Mouse (Mus musculus) embryonic facial prominence, embryonic 15.5 days (tissue): ENCODE measurements around the gene Kdm1b. TPM values are rescaled to one million over a fixed set of nuclear protein-coding genes. Genes with fewer than 3 reads are reported as not detected.

Source experiments
- ATAC-seq: fragments of 200-750 bp; cut with Nextera tagmentation; 2 replicates; pipeline ENCODE4 v1.8.0; 2017; ENCODE audit warnings: low read depth, moderate TSS enrichment; ENCODE audit not compliant: insufficient number of reproducible peaks, low FRiP score, low TSS enrichment
- H3K27ac ChIP-seq: fragments of 300-500 bp; sonication (generic); replicated peaks from 2 replicates; pipeline ENCODE4 v1.5.1; 2015; ENCODE audit warnings: mild to moderate bottlenecking, inconsistent platforms
- H3K27me3 ChIP-seq: fragments of 300-500 bp; sonication (generic); 2 replicates; pipeline ENCODE4 v1.6.1; 2015; ENCODE audit warnings: inconsistent platforms
- H3K36me3 ChIP-seq: fragments of 300-500 bp; sonication (generic); 2 replicates; pipeline ENCODE4 v1.6.1; 2015; ENCODE audit warnings: mild to moderate bottlenecking, inconsistent platforms
- H3K4me1 ChIP-seq: fragments of 300-500 bp; sonication (generic); 2 replicates; pipeline ENCODE4 v1.6.1; 2015; ENCODE audit warnings: inconsistent platforms
- H3K4me2 ChIP-seq: fragments of 300-500 bp; sonication (generic); replicated peaks from 2 replicates; pipeline ENCODE4 v1.6.1; 2015; ENCODE audit warnings: mild to moderate bottlenecking, inconsistent platforms
- H3K4me3 ChIP-seq: fragments of 300-500 bp; sonication (generic); replicated peaks from 2 replicates; pipeline ENCODE4 v1.5.1; 2015; ENCODE audit warnings: mild to moderate bottlenecking, inconsistent platforms
- H3K9ac ChIP-seq: fragments of 300-500 bp; sonication (generic); 2 replicates; pipeline ENCODE4 v1.6.1; 2015; ENCODE audit warnings: inconsistent platforms
- H3K9me3 ChIP-seq: fragments of 300-500 bp; sonication (generic); replicated peaks from 2 replicates; pipeline ENCODE4 v1.6.1; 2016; ENCODE audit warnings: inconsistent platforms
- WGBS: fragments of 180-500 bp; shearing (Covaris S2); methylation state at CpG from one replicate; pipeline ENCODE4 v1.1.7; 2015; 5-methylcytosine and 5-hydroxymethylcytosine counted together
- polyA plus RNA-seq: library from polyadenylated mRNA; unstranded; fragments of >200 nt; fragmentation: Nextera tagmentation; extraction: Ambion mirVana; gene quantifications from 2 replicates; pipeline ENCODE4 v1.2.1, GENCODE M21; 2015

Kdm1b gene
- polyA plus RNA-seq, 1 experiment from 2014 or later: 12.7 TPM

GRCm38 (mm10) chr13:47033602-47034001, 9.7 kb upstream of the Kdm1b start:
- no peak for ATAC-seq
- no peaks in the 10 kb centered on the region for H3K9me3 ChIP-seq
- H3K4me3 ChIP-seq: no peak overlapping the region
- H3K4me1 ChIP-seq: no peaks in the 10 kb centered on the region
- no peak overlapping the region for H3K27ac ChIP-seq
- H3K4me2 ChIP-seq: no peak overlapping the region
- no peaks in the 10 kb centered on the region for H3K27me3 ChIP-seq
- WGBS: 90% methylated on average over 4 of the region's 4 CpGs
- no peak overlapping the region for H3K9ac ChIP-seq
- no peaks in the 10 kb centered on the region; the same call in 1 of the 2 replicates for H3K36me3 ChIP-seq

- H3K9me3 ChIP-seq: no peaks in the 10 kb centered on the region
- no peaks in the 10 kb centered on the region for H3K27me3 ChIP-seq
- no peak overlapping the region for H3K9ac ChIP-seq
- ATAC-seq: no peak
- no peaks in the 10 kb centered on the region for H3K36me3 ChIP-seq
- WGBS: 76% methylated on average over 6 of the region's 6 CpGs
- no peak overlapping the region for H3K4me2 ChIP-seq
- no peak overlapping the region for H3K27ac ChIP-seq
- 0 out of 2 replicates have a peak, but pooled peaks cover 3% of the 10 kb centered on the region for H3K4me1 ChIP-seq
- no peak overlapping the region for H3K4me3 ChIP-seq
Observed at GRCm38 (mm10) chr13:47037946-47038345, 5.4 kb upstream of the Kdm1b start.

GRCm38 (mm10) chr13:47040061-47040460, 3.2 kb upstream of the Kdm1b start:
- 89% methylated on average over 5 of the region's 5 CpGs for WGBS
- Histone ChIP-seq H3K4me2 (no peak overlapping the region), H3K4me3 (no peak overlapping the region), H3K9ac (no peak overlapping the region), H3K4me1 (peaks cover 13% of the 10 kb centered on the region), H3K27me3 (no peaks in the 10 kb centered on the region), H3K27ac (no peak overlapping the region), H3K36me3 (no peaks in the 10 kb centered on the region), H3K9me3 (no peaks in the 10 kb centered on the region)
- no peak for ATAC-seq

GRCm38 (mm10) chr13:47042024-47042633, 1.2 kb upstream of the Kdm1b start:
- 58% methylated on average over 8 of the region's 8 CpGs for WGBS
- H3K4me1 ChIP-seq: peaks cover 13% of the 10 kb centered on the region
- no peak for ATAC-seq
- no peak overlapping the region for H3K9ac ChIP-seq
- no peaks in the 10 kb centered on the region for H3K9me3 ChIP-seq
- H3K27me3 ChIP-seq: no peaks in the 10 kb centered on the region
- H3K27ac ChIP-seq: peak overlapping the region; percentile 48; the same call in 1 of the 2 replicates
- H3K4me2 ChIP-seq: peak overlapping the region; percentile 99
- H3K36me3 ChIP-seq: no peaks in the 10 kb centered on the region
- peak overlapping the region; percentile 88; the same call in 1 of the 2 replicates for H3K4me3 ChIP-seq

- Histone ChIP-seq H3K27me3 (no peaks in the 10 kb centered on the region), H3K4me1 (peaks cover 13% of the 10 kb centered on the region), H3K9me3 (no peaks in the 10 kb centered on the region), H3K4me3 (peak overlapping the region; percentile 88), H3K9ac (peak overlapping the region; percentile 52), H3K4me2 (peak overlapping the region; percentile 99), H3K36me3 (0 out of 2 replicates have a peak, but pooled peaks cover 5% of the 10 kb centered on the region), H3K27ac (peak overlapping the region; percentile 80; the same call in 1 of the 2 replicates)
- WGBS: under 1% methylated on average over 45 of the region's 45 CpGs
- peak; percentile 13; the same call in 1 of the 2 replicates for ATAC-seq
Observed at GRCm38 (mm10) chr13:47043833-47044616, 726 bp downstream of the Kdm1b start.

GRCm38 (mm10) chr13:47044617-47044947, 1.3 kb downstream of the Kdm1b start, which contains the start of gene Tpmt:
Gene Tpmt (minus strand): TSS chr13:47044737.
- no peak for ATAC-seq
- H3K4me1 ChIP-seq: peaks cover 13% of the 10 kb centered on the region
- peak within 1 kb of the TSS; percentile 88 for H3K4me3 ChIP-seq
- H3K27ac ChIP-seq: peak within 1 kb of the TSS; percentile 80
- H3K9me3 ChIP-seq: no peaks in the 10 kb centered on the region
- no peaks in the 10 kb centered on the region for H3K27me3 ChIP-seq
- 11% methylated on average over 10 of the region's 10 CpGs for WGBS
- H3K36me3 ChIP-seq: 0 out of 2 replicates have a peak, but pooled peaks cover 10% of the 10 kb centered on the region
- H3K4me2 ChIP-seq: peak within 1 kb of the TSS; percentile 99
- H3K9ac ChIP-seq: peak within 1 kb of the TSS; percentile 52

GRCm38 (mm10) chr13:47047996-47048395, 4.7 kb downstream of the Kdm1b start:
- Histone ChIP-seq H3K4me3 (no peak overlapping the region), H3K4me2 (no peak overlapping the region), H3K27ac (no peak overlapping the region), H3K27me3 (no peaks in the 10 kb centered on the region), H3K9me3 (no peaks in the 10 kb centered on the region), H3K9ac (no peak overlapping the region), H3K4me1 (peaks cover 10% of the 10 kb centered on the region), H3K36me3 (peaks cover 31% of the 10 kb centered on the region)
- no peak for ATAC-seq
- 90% methylated on average over 4 of the region's 4 CpGs for WGBS

- Histone ChIP-seq H3K9me3 (no peaks in the 10 kb centered on the region), H3K27me3 (no peaks in the 10 kb centered on the region), H3K4me1 (no peaks in the 10 kb centered on the region; the same call in 1 of the 2 replicates), H3K4me2 (no peak overlapping the region), H3K9ac (no peak overlapping the region), H3K36me3 (peaks cover 43% of the 10 kb centered on the region), H3K27ac (no peak overlapping the region), H3K4me3 (no peak overlapping the region)
- 74% methylated on average over 4 of the region's 4 CpGs for WGBS
- no peak for ATAC-seq
Observed at GRCm38 (mm10) chr13:47050009-47050408, 6.7 kb downstream of the Kdm1b start.

GRCm38 (mm10) chr13:47053971-47054370, 10.7 kb downstream of the Kdm1b start:
- ATAC-seq: no peak
- Histone ChIP-seq H3K4me3 (no peak overlapping the region), H3K4me1 (no peaks in the 10 kb centered on the region), H3K36me3 (peaks cover 48% of the 10 kb centered on the region), H3K27ac (no peak overlapping the region), H3K27me3 (no peaks in the 10 kb centered on the region), H3K9me3 (no peaks in the 10 kb centered on the region), H3K4me2 (no peak overlapping the region), H3K9ac (no peak overlapping the region)
- 79% methylated on average over 10 of the region's 10 CpGs for WGBS

- no peak overlapping the region for H3K4me3 ChIP-seq
- ATAC-seq: no peak
- WGBS: 83% methylated on average over 11 of the region's 11 CpGs
- no peak overlapping the region for H3K9ac ChIP-seq
- H3K4me2 ChIP-seq: no peak overlapping the region
- H3K4me1 ChIP-seq: no peaks in the 10 kb centered on the region
- H3K9me3 ChIP-seq: no peaks in the 10 kb centered on the region
- no peaks in the 10 kb centered on the region for H3K27me3 ChIP-seq
- H3K27ac ChIP-seq: no peak overlapping the region
- H3K36me3 ChIP-seq: peaks cover 47% of the 10 kb centered on the region
Observed at GRCm38 (mm10) chr13:47056126-47056525, 12.8 kb downstream of the Kdm1b start.

- H3K9ac ChIP-seq: no peak overlapping the region
- no peak overlapping the region for H3K4me3 ChIP-seq
- no peak overlapping the region for H3K27ac ChIP-seq
- 94% methylated on average over 5 of the region's 5 CpGs for WGBS
- H3K4me2 ChIP-seq: no peak overlapping the region
- no peaks in the 10 kb centered on the region for H3K9me3 ChIP-seq
- no peak for ATAC-seq
- H3K4me1 ChIP-seq: no peaks in the 10 kb centered on the region
- no peaks in the 10 kb centered on the region for H3K27me3 ChIP-seq
- H3K36me3 ChIP-seq: peaks cover 47% of the 10 kb centered on the region
Observed at GRCm38 (mm10) chr13:47056781-47057180, 13.5 kb downstream of the Kdm1b start.
